Mouse (Mus musculus) gonadal fat pad, adult 2 months (tissue): ENCODE measurements around the gene Stat5b. TPM values are rescaled to one million over a fixed set of nuclear protein-coding genes. Genes with fewer than 3 reads are reported as not detected.
"Not testable (repeated sequence)": the region's sequence is repeated elsewhere in the genome, so short reads cannot be mapped to it uniquely, and the experiment has no call there.

Experiments
- DNase-seq: peaks from one replicate; pipeline ENCODE4 v3.0.0-alpha.2; 2012; ENCODE audit warnings: low read depth
- polyA plus RNA-seq: library from polyadenylated mRNA; depleted of rRNA; stranded (reverse); fragments of >200 nt; gene quantifications from 2 replicates; pipeline ENCODE4 v1.2.3, GENCODE M21; 2012

Stat5b gene
- polyA plus RNA-seq, 1 experiment, result 28.7 TPM

- no peak for DNase-seq
Observed at GRCm38 (mm10) chr11:100816801-100817200, 33.7 kb downstream of the Stat5b start.

GRCm38 (mm10) chr11:100816342-100816741 is 34.2 kb downstream of the Stat5b start:
- DNase-seq, result no peak

- DNase-seq, result no peak
Observed at GRCm38 (mm10) chr11:100814498-100814897, 36.0 kb downstream of the Stat5b start.

- no peak for DNase-seq
Observed at GRCm38 (mm10) chr11:100811132-100811531, 39.4 kb downstream of the Stat5b start.

- DNase-seq, result no peak
Observed at GRCm38 (mm10) chr11:100810516-100810915, 40.0 kb downstream of the Stat5b start.

GRCm38 (mm10) chr11:100806380-100807305 is 43.9 kb downstream of the Stat5b start:
- no peak for DNase-seq

- DNase-seq, result no peak
Observed at GRCm38 (mm10) chr11:100805535-100805934, 45.0 kb downstream of the Stat5b start.

GRCm38 (mm10) chr11:100804409-100804808 is 46.1 kb downstream of the Stat5b start:
- no peak for DNase-seq

- DNase-seq, result peak; percentile 83
Observed at GRCm38 (mm10) chr11:100799426-100799825, 51.1 kb downstream of the Stat5b start.

GRCm38 (mm10) chr11:100796585-100796984 is 53.9 kb downstream of the Stat5b start:
- DNase-seq, result no peak

GRCm38 (mm10) chr11:100795386-100795785 is 55.1 kb downstream of the Stat5b start:
- DNase-seq, result no peak

GRCm38 (mm10) chr11:100791457-100792049 is 59.0 kb downstream of the Stat5b start:
- DNase-seq, result peak; percentile 94

- DNase-seq, result not testable (repeated sequence)
Observed at GRCm38 (mm10) chr11:100790644-100791043, 59.9 kb downstream of the Stat5b start.

- no peak for DNase-seq
Observed at GRCm38 (mm10) chr11:100789702-100790101, 60.8 kb downstream of the Stat5b start.

GRCm38 (mm10) chr11:100785774-100786173 is 64.8 kb downstream of the Stat5b start:
- no peak for DNase-seq

- no peak for DNase-seq
Observed at GRCm38 (mm10) chr11:100784286-100784685, 66.2 kb downstream of the Stat5b start.

- no peak for DNase-seq
Observed at GRCm38 (mm10) chr11:100782568-100782967, 68.0 kb downstream of the Stat5b start.

- no peak for DNase-seq
Observed at GRCm38 (mm10) chr11:100781763-100782475, 68.6 kb downstream of the Stat5b start.

GRCm38 (mm10) chr11:100780247-100780646 is 70.3 kb downstream of the Stat5b start:
- DNase-seq, result no peak

- no peak for DNase-seq
Observed at GRCm38 (mm10) chr11:100778069-100778468, 72.5 kb downstream of the Stat5b start.

GRCm38 (mm10) chr11:100775921-100776320 is 74.6 kb downstream of the Stat5b start:
- no peak for DNase-seq

- DNase-seq, result no peak
Observed at GRCm38 (mm10) chr11:100774261-100774660, 76.3 kb downstream of the Stat5b start.
